Mouse (Mus musculus): Measurements from ENCODE around the gene Setdb1.
A peak's percentile ranks its signal among the peaks of the same experiment; 100 is the strongest.

Gene Setdb1

GRCm38 (mm10) chr3:95290156-95290555, 66.8 kb downstream of the Setdb1 start:
- DNase-seq: no peak

- DNase-seq: peak; percentile 92
Observed at GRCm38 (mm10) chr3:95289419-95289818, 67.6 kb downstream of the Setdb1 start.

- DNase-seq: no peak
Observed at GRCm38 (mm10) chr3:95287541-95287940, 69.5 kb downstream of the Setdb1 start.

- DNase-seq: peak; percentile 22
Observed at GRCm38 (mm10) chr3:95286510-95286909, 70.5 kb downstream of the Setdb1 start.

- DNase-seq: no peak
Observed at GRCm38 (mm10) chr3:95286011-95286410, 71.0 kb downstream of the Setdb1 start.

GRCm38 (mm10) chr3:95285390-95285789, 71.6 kb downstream of the Setdb1 start:
- peak; percentile 22 for DNase-seq

- peak; percentile 24 for DNase-seq
Observed at GRCm38 (mm10) chr3:95284501-95285281, 72.3 kb downstream of the Setdb1 start.

GRCm38 (mm10) chr3:95284062-95284461, 72.9 kb downstream of the Setdb1 start:
- DNase-seq: peak; percentile 54

GRCm38 (mm10) chr3:95283589-95283941, 73.4 kb downstream of the Setdb1 start:
- no peak for DNase-seq

- peak; percentile 88 for DNase-seq
Observed at GRCm38 (mm10) chr3:95282865-95283588, 74.0 kb downstream of the Setdb1 start.

- DNase-seq: peak; percentile 56
Observed at GRCm38 (mm10) chr3:95282381-95282864, 74.6 kb downstream of the Setdb1 start.

- DNase-seq: peak; percentile 99
Observed at GRCm38 (mm10) chr3:95281216-95282126, 75.5 kb downstream of the Setdb1 start, which contains the start of the genes Mindy1 and Prune1. Gene Mindy1, plus strand, starts transcription at chr3:95281345. Gene Prune1, minus strand, starts transcription at chr3:95282076.

- DNase-seq: peak; percentile 58
Observed at GRCm38 (mm10) chr3:95280747-95281146, 76.3 kb downstream of the Setdb1 start.

- DNase-seq: peak; percentile 55
Observed at GRCm38 (mm10) chr3:95277149-95277551, 79.9 kb downstream of the Setdb1 start.

- no peak for DNase-seq
Observed at GRCm38 (mm10) chr3:95276428-95276934, 80.5 kb downstream of the Setdb1 start.

- peak; percentile 42 for DNase-seq
Observed at GRCm38 (mm10) chr3:95275161-95275560, 81.8 kb downstream of the Setdb1 start.

GRCm38 (mm10) chr3:95274453-95274852, 82.5 kb downstream of the Setdb1 start:
- DNase-seq: peak; percentile 49

Measured in cerebellum, adult 11-12 months (tissue).